Mouse (Mus musculus) left cerebral cortex, adult 18-20 months (tissue): ENCODE data around the gene Traf3. TPM values are rescaled to one million over a fixed set of nuclear protein-coding genes. Genes with fewer than 3 reads are reported as not detected.

Experiments used
- DNase-seq, 2 experiments: peaks; one replicate each; pipeline ENCODE4 v3.0.0; 2021 to 2022; ENCODE audit warnings: low spot score in 2 of 2, mixed read lengths in 1 of 2
- total RNA-seq, 2 experiments: library from RNA; stranded (reverse); gene quantifications; 2 replicates each; pipeline ENCODE4 v1.2.3; 2021

Traf3 gene
- total RNA-seq, 2 experiments from 2014 or later, result 32.3 to 42.4 TPM

- no peak for DNase-seq
Observed at GRCm38 (mm10) chr12:111193331-111193730, 27.2 kb downstream of the Traf3 start.

GRCm38 (mm10) chr12:111196548-111196947, 30.4 kb downstream of the Traf3 start:
- no peak for DNase-seq

- DNase-seq, result peak; percentile 18 to 37
Observed at GRCm38 (mm10) chr12:111203076-111203475, 36.9 kb downstream of the Traf3 start.

GRCm38 (mm10) chr12:111203945-111204344, 37.8 kb downstream of the Traf3 start:
- peak in 1 of 2 experiments; percentile 23 for DNase-seq

GRCm38 (mm10) chr12:111207641-111208040, 41.5 kb downstream of the Traf3 start:
- no peak for DNase-seq

GRCm38 (mm10) chr12:111211729-111212128, 45.6 kb downstream of the Traf3 start:
- no peak for DNase-seq

- DNase-seq, result no peak
Observed at GRCm38 (mm10) chr12:111218867-111219266, 52.7 kb downstream of the Traf3 start.

GRCm38 (mm10) chr12:111225197-111225780, 59.1 kb downstream of the Traf3 start:
- DNase-seq, result no peak

- no peak for DNase-seq
Observed at GRCm38 (mm10) chr12:111227410-111227809, 61.2 kb downstream of the Traf3 start.

- no peak for DNase-seq
Observed at GRCm38 (mm10) chr12:111228488-111228887, 62.3 kb downstream of the Traf3 start.

- no peak for DNase-seq
Observed at GRCm38 (mm10) chr12:111230793-111231192, 64.6 kb downstream of the Traf3 start.

- DNase-seq, result no peak
Observed at GRCm38 (mm10) chr12:111233798-111234197, 67.6 kb downstream of the Traf3 start.

- no peak for DNase-seq
Observed at GRCm38 (mm10) chr12:111234383-111234782, 68.2 kb downstream of the Traf3 start.

- DNase-seq, result no peak
Observed at GRCm38 (mm10) chr12:111235631-111236030, 69.5 kb downstream of the Traf3 start.

- DNase-seq, result peak in 1 of 2 experiments; percentile 29
Observed at GRCm38 (mm10) chr12:111237611-111238188, 71.5 kb downstream of the Traf3 start.

GRCm38 (mm10) chr12:111238345-111238744, 72.2 kb downstream of the Traf3 start:
- no peak for DNase-seq

- no peak for DNase-seq
Observed at GRCm38 (mm10) chr12:111238778-111239177, 72.6 kb downstream of the Traf3 start.

GRCm38 (mm10) chr12:111239930-111240329, 73.8 kb downstream of the Traf3 start:
- DNase-seq, result no peak

- no peak for DNase-seq
Observed at GRCm38 (mm10) chr12:111241916-111242315, 75.7 kb downstream of the Traf3 start.

GRCm38 (mm10) chr12:111242346-111242745, 76.2 kb downstream of the Traf3 start:
- no peak for DNase-seq

GRCm38 (mm10) chr12:111243733-111244132, 77.6 kb downstream of the Traf3 start:
- DNase-seq, result no peak

GRCm38 (mm10) chr12:111245070-111245469, 78.9 kb downstream of the Traf3 start:
- DNase-seq, result no peak

GRCm38 (mm10) chr12:111246808-111247464, 80.8 kb downstream of the Traf3 start:
- DNase-seq, result no peak
